Mouse (Mus musculus): ENCODE measurements around the gene Man1a.

The Man1a gene

DNA sequence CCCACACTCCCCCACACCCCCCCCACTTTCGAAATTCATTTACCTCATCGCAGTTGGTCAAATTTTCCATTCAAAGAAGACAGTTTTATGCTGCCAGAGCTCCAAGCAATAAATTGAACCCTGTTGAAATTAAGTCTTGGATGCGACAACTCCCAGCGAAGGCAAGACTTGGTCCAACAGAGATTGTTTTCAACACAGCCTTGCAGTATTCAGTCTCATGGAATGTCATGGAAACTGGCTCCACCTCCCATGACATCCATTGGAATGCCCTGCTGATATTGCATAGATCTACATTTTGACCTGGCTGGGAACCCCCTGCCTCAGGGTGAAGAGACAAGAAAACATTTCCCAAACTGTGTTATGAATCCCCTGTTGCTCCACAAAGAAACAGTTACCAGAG, at the start of gene Man1a:
Gene Man1a (minus strand): TSS at position 190 of the 400 bp plus-strand sequence.
- DNase-seq (ENCODE audit: low read depth, low spot score) = peak; percentile 41

DNA sequence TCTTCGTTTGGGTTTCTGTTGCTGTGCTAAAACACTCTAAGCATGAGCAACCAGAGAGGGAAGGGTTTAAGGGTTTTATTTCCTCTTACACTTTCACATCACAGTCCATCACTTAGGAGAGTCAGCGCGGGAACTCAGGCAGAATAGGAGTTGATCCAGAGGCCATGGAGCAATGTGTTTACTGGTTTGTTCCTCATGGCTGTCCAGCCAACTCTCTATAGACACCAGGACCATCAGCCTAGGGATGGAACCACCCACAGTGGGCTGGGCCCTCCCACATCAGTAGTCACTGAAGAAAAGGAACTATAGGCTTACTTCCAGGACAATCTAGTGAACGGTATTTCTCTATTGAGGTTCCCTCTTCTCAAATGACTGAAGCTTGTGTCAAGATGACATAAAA, 45.4 kb upstream of the Man1a start:
- no peak for DNase-seq (ENCODE audit: low read depth, low spot score)

DNA sequence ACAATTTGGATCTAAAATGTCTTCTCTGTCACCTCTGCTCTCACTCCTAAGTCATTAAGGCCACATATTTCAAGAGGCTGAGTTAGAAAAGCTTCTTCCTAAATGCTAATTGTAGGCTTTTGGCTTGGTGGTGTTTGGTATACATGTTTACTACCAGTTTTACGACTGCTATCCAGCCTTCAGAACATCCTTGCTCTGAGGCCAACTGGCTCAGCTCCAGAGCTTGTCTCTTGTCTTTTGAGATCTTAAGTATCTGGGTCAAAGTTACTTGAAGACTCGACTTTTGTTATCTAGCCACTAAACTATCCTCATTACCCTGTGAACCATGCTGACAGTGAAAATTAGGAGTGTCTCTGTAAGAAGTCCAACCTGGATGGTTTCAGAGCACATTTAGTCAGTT, 44.0 kb upstream of the Man1a start:
- DNase-seq (ENCODE audit: low read depth, low spot score) = no peak

DNA sequence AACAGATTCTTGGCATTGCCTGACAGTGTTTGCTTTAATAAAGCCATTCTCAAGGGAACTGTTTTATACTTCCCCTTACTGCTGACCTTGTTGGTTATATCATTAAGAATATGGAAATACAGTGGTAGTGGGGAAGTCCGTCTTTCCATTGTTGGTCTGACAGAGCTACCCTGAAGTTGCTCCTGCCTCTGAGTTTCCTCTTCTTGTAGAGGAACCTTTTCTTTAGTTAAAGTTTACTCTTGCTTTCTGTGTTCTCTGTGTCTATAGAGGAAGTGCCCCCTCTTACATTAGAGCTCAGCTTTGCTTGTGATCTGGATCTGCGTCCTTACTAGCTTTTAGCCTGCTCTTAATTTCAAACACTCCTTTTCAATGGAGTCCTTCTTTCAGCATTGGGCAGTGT, 42.9 kb upstream of the Man1a start:
- no peak for DNase-seq (ENCODE audit: low read depth, low spot score)

DNA sequence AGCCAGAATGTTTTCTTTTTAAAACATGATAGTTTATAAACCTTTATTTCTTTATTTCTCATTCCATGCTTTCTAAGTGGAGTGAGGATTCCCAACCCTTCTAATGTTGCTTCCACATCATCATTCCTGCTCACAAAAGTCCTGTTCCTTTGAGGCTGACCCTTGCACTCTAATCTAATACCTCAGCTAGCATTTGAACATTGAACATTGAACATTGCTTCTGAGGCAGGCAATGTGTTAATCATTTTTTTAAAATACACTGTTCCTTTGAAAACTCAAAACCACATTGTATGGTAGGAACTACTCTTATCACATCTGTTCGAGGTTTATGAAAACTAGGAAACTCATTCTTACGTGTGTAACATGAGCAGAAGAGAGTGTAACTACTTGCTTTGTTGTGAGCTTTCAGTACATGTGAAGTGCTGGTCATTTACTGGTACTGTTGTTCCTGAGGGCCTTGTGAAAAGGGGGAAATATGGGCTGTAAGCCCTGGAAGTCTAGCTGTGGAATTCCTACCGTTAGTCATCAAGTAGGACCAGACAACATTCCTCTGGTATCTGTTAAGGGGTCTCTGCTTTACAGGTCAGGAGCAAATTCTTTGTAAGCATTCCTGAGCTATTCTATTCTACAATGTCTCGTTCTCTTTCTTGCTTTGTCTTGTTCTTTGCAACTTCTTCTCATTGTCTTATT, 42.0 kb upstream of the Man1a start:
- DNase-seq (ENCODE audit: low read depth, low spot score) = no peak

DNA sequence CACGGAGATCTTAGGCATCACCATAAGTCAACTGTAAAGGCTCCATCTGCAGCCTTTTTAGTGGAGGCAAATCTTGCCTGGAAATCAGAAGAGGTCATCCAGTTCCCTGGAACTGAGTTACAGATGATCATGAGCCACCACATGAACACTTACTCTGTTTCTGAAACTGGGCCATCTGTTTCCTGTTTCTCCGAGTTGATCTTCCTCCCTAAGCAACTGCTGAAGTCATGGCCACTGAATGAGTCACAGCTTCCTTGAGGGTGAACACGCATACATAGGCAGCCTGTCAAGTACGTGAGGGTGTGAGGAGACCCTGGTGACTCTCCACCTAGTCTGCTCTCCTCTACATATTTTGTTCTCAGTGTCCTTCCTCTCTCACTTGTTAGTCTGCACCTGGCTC, 41.4 kb upstream of the Man1a start:
- no peak for DNase-seq (ENCODE audit: low read depth, low spot score)

DNA sequence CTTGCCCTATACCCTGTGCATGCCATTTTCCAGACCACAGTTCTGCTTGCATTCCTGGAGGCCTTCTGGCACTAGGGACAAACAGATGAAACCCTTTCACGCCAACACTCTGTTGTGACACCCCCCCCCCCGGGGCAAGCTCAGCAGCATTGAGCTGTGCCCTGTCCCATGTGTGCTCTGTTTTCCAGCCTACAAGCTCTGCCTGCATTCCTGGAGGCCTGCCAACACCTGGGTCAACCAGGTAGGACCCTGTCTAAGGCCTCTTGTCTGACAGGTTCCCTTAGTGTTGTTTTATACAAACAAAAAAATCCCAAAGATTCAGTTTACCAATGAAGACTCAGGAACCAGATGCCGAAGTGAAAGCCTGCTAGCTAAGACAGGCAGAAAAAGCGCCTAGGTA, 27.3 kb upstream of the Man1a start:
- no peak for DNase-seq (ENCODE audit: low read depth, low spot score)

DNA sequence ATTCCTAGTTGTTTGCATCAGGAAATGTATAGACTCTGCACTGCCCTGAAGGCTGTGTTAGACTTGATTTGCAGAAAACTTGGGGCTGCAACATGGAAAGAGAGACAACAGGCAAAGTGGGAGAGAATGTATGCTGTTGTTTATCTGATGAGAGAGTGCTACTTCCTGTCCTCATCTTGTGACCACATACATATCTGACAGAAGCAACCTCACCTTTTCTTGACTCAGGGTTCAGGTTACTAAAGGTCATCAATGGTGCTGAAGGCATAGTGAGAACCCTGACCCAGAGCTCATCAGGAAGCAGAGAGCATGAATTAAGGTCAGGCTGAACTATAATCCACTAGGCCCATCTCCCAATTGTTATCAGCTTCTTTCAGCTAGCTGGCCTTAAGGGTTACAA, 15.7 kb upstream of the Man1a start:
- no peak for DNase-seq (ENCODE audit: low read depth, low spot score)

DNA sequence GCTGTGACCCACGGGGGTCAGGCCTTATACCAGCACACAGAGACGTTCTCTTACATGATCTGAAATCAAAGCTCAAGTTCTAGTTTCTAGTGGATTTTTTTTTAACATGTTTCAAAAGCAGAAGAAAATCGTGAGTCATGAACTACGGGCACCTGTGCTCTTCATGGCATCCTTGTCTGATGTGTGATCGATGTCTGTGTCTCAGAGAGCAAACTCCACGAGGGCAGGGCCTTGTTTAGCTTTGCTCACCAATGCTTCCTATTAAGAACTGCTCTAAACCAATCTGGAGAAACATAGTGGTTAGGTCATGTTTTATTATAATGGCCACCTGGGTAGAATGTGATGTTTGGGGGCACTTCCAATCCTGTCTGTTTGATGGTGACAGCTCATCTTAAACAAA, 13.5 kb upstream of the Man1a start:
- no peak for DNase-seq (ENCODE audit: low read depth, low spot score)

DNA sequence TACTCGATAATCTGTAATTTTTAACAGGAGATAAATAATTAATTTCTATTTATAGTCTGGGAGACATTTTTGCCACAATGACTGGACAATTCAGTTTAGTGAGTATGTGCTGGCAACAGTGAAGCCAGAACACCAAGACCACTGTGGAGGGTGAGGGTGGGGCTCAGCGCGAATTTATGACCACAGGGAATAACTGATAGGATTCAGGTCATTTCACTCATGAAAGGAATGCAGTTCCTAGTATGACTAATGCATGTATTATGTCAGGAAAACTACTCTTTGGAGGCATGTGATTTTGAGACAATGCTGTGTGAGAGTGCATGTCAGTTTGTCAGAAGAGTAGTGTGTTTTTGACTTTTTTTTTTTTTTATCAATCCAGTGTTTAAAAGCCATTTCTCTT, 10.9 kb upstream of the Man1a start:
- no peak for DNase-seq (ENCODE audit: low read depth, low spot score)

DNA sequence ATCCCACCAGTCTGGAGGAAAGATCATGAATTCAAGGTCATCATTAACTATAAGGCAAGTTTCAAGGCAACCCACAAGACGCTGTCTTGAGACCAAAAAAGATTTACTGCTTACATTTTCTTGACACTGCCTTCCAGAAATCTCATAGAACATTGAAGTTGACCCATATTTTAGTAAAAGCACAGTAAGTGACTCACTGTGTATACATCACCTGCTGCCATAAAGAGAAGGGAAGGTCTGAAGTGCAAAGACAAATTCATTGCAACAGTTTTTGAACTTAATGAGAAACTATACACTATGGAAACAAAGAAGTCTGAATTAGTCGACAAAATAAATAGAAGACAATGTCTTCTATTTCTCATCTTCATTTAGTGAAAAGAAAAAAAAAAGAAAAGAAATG, 8.7 kb upstream of the Man1a start:
- no peak for DNase-seq (ENCODE audit: low read depth, low spot score)

DNA sequence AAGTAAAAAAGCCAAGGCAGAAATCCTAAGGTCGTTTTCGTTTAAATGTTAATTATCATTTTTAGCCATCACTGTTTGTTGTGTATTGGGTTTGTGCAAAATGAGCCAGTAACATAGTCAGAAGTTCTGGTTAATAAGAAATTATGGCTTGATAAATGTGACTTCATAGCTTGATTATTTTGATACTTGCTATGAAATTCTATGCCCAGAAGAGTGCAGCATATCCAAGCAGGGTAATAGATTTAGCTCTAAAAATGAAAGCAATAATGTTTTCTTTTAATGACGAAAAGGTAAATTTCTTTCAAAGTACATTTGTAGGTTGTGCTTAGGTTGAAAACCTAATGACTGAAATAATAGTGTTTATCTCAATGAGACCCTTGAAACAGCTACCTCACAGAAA, 596 bp upstream of the Man1a start:
- DNase-seq (ENCODE audit: low read depth, low spot score) = no peak

DNA sequence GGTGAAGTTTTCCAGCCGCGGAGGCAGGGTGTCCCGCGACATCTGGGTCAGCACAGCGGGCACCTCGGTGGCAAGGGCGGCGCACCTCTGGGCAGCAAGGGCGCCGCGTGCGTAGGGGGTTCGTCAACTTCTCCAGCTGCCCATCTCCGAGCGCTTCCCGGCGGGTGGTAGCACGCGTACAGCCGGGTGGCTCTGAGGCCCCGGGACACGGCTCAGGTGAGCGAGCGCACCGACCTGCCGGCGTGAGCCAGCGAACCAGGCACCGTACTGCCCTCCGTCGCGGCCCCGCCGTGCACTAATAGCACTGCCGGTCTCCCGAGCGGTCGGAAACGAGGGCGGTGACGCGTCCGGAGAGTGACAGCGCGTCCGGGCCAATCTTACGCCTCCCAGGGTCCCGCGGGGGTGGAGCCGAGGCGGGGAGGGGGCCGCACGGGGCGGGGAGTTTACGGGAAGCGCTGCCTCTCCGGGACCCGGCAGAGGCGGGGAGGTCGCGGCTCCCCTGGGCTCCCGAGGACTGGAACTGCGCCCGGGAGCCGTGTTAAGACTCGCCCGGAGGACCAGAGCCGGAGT, 883 bp downstream of the Man1a start:
- peak; percentile 81 for DNase-seq (ENCODE audit: low read depth, low spot score)

DNA sequence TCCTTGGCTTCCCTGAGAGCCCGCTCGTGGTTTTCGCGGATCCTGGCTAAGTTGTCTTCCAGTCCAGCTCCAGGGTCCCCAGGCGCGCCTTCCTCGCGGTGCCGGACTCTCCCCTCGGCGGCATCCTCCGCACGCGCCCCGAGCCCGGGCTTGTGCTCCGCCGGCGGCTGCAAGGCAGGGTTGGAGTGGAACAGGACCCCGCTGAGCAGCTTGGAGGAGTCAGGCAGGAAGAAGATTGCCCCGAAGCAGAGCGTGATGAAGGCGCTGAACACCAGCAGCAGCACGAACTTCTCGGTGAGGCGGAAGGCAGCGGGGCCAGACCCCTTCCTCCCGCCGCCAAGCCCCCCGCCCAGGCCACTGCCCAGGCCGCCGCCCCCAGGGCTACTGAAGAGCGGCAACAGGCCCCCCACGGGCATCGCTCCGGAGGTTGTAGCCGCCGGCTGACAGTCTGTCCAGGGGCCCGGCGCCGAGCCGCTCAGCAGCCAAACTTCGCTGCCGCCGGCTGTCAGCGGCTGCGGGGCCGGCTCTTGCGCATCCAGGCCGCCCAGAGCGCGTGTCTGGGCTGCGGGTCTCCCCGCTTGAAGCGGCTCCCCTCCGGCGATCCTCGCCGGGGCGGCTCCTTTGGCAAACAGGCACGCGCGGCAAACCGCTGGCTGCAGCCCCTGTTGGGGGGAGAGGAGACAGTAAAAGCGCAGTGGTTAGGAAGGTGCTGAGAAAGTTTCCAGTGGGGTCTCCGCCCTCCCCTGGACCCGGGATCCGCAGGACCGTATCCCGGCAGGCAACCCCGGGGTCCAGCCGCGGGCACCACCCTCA, 1.6 kb downstream of the Man1a start:
- peak; percentile 66 for DNase-seq (ENCODE audit: low read depth, low spot score)

DNA sequence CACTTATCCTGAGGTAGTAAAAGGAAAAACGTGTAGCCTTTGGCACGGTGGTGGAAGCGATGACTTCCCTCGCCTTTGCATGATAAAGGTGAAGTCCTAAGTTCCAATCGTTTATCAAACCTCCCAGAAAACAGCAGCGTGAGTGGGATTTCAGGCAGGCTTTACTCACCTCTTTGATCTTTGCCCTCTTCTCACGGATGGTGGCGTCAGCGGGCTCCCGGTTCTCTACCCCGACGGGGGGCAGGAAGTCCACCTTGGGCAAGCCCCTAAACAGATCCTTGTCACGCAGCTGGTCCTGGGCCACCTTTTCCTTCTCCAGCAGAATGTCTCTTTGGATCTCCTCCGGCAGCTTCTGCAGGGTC, 2.2 kb downstream of the Man1a start:
- peak; percentile 29 for DNase-seq (ENCODE audit: low read depth, low spot score)

DNA sequence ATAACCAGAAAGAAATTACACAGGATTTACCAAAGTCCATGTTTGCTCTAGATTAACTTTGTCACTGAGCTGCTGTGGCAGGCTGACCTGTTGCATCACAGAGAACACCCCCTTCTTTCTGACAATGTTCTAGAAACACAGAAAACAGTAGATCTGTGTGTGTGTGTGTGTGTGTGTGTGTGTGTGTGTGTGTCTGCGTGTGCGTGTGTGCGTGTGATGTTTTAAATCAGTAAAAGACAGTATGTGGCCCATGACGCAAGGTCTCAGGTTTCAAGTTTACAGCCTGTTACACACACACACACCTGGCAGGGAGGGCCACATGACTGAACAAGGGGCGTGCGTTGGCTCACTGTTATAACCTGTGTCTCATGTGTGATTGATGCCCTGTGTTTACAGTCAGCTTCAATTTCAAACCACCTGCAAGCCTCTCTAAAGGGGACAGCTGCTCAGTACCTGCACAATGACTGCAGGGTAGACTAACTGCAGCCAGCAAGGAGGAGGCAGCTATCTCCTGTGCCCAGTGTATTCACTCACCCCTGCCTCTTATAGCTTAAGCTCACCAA, 2.7 kb downstream of the Man1a start:
- no peak for DNase-seq (ENCODE audit: low read depth, low spot score)

DNA sequence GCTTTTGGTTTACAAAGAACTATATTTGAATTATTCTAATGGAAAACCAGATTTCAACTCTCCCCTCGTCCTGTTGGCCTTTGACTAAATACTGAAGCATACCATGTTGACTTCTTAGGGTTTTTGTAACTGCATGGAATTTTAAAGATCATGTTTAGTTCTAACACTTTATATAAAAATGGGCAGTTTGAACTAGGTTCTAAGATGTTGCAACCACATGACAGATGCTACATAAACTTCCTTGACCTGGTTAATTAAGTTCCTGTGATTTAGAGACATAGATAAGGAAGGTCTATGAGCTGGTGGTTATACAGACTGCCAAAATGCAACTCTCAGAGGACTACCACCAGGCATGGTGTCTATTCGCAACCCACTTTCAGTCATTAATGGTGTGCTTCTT, 4.1 kb downstream of the Man1a start:
- no peak for DNase-seq (ENCODE audit: low read depth, low spot score)

DNA sequence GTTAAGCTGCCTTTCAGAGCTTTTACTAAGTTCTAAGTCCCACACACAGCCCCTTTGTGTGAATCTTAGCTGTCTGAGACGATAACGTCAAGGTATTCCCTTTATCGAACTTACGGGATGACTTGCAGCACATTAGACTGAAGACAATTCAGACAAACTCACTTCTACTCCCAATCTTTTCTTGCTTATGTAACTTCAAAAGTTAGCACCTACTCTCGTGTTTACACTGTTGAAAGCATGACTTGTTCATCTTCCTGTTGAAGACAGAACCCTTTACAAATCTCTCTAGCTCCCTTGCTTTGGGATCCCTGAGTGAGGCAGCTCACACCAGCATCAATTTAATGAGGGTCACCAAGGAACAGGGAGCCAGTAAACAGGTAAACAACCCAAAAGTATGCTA, 5.9 kb downstream of the Man1a start:
- DNase-seq (ENCODE audit: low read depth, low spot score) = no peak

DNA sequence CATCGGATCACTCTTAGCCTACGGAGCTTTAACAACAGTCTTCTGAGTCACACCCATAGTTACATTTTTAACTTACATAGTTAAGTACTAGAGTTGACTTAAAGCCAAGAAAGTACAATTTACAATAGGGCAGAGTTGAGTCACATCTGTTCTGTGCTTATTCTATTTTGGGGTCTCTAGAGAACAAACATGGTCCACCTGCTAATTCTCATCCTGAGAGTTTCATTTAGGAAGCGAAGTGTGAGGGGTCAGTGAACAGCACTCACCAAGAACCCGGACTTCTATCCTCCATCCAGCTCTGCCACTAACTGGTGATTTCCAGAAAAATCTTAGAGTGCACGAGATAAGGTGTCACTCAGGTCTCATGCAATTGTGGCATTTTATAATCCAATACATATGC, 7.0 kb downstream of the Man1a start:
- DNase-seq (ENCODE audit: low read depth, low spot score) = no peak

DNA sequence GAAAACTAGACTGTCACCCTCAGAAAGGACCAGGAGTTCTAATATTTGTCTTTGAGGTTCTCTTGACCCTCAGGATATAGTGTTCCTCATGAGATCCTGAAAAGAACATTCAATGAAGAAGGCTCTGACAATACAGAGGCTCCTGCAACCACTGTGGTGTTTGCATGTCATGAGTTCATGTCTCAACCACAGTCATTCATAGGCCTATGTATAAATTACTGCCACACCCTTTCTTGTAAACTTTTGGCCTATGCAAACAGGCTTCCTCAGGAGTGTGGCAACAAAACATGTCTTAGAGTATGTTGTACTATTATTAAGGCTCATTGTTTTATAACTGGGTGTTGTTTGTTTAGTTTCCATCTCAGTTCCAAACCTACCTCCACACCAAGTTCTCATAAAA, 9.7 kb downstream of the Man1a start:
- DNase-seq (ENCODE audit: low read depth, low spot score) = no peak

DNA sequence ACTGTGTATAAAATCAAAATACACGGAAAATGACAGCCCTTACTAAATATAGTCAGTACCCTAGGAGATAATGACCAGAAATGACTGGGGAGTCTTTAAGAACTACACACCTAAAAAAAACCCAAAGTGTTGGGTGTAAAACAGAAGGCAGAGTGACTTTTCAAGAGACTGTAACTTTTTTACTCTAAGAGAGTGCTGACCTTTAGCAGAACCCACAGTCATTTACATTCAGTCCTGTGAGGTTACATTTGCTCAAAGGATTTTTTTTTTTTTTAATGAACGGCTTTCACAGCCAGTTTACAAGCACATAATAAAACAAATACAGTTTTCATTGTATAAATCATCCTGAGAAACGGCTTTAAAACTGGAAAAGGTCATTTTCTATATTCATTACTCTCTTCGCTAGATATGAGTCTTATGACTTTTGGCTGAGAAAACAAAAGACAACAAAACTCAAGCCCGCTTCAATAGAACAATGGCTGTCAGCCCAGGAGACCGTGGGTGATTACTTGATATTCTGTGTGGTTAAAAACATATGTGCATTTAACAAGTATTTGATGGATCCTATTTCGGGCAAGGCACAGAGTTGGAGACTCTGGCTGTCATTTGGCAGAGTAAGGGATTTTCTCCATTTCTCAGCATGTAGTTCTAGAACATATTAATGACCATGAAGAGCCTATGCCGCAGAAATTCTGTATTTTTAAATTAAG, 12.7 kb downstream of the Man1a start:
- DNase-seq (ENCODE audit: low read depth, low spot score) = no peak

DNA sequence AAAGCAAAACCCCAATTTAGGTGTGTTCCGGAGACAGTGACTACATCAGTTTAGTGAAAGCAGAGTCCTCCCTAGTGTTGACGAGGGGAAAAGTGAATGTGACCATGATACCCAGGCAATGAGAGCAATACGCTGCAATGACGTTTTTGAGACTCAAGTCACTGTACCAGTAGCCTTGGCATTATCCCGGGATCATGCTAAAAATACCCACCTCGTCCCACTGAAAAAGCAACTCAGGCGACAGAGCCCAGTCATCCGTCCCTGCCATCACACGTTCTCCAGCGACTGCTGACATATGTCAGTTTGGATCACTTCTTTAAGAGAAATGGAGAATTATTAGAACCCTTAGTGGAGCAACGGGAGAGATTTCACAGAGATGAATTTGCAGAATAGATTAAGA, 13.6 kb downstream of the Man1a start:
- DNase-seq (ENCODE audit: low read depth, low spot score) = no peak

All from R1 (cell line).